Mouse (Mus musculus) bone marrow macrophage, adult 2 months (primary cell): Measurements from ENCODE around the gene Pparg.

ENCODE experiments used
- CTCF ChIP-seq: IDR thresholded peaks from 2 replicates; pipeline ENCODE4 v1.5.1; 2012; ENCODE audit warnings: low read depth, mild to moderate bottlenecking, low read length, moderate library complexity
- POLR2A ChIP-seq: IDR thresholded peaks from 2 replicates; pipeline ENCODE4 v1.6.1; 2012; ENCODE audit warnings: mild to moderate bottlenecking, low read depth, low read length, borderline replicate concordance

GRCm38 (mm10) chr6:115333099-115333694, 27.6 kb upstream of the Pparg start:
- no peak for TF ChIP-seq CTCF
- TF ChIP-seq POLR2A: no peak
